Mouse (Mus musculus) hindbrain, embryonic 11.5 days (tissue): Measurements from ENCODE around the gene Mapk12. TPM values are rescaled to one million over a fixed set of nuclear protein-coding genes. Genes with fewer than 3 reads are reported as not detected.

ENCODE experiments used
- ATAC-seq: fragments of 200-750 bp; cut with Nextera tagmentation; 2 replicates; pipeline ENCODE4 v1.8.0; 2017; ENCODE audit warnings: mild to moderate bottlenecking, moderate TSS enrichment, moderate library complexity; ENCODE audit not compliant: low FRiP score
- DNase-seq: peaks from one replicate; pipeline ENCODE4 v3.0.0-alpha.2; 2015; ENCODE audit warnings: low spot score
- H3K27ac ChIP-seq: fragments of 300-500 bp; sonication (generic); 2 replicates; pipeline ENCODE4 v1.5.1; 2014; ENCODE audit warnings: mild to moderate bottlenecking, low read depth, low read length
- H3K27me3 ChIP-seq: fragments of 300-500 bp; sonication (generic); 2 replicates; pipeline ENCODE4 v1.6.1; 2014; ENCODE audit warnings: mild to moderate bottlenecking, low read length, moderate library complexity, mixed read lengths; ENCODE audit not compliant: control insufficient read depth, insufficient read depth
- H3K36me3 ChIP-seq: fragments of 300-500 bp; sonication (generic); 2 replicates; pipeline ENCODE4 v1.6.1; 2014; ENCODE audit warnings: mild to moderate bottlenecking, low read length, moderate library complexity, mixed read lengths; ENCODE audit not compliant: control insufficient read depth, insufficient read depth
- H3K4me1 ChIP-seq: fragments of 300-500 bp; sonication (generic); replicated peaks from 2 replicates; pipeline ENCODE4 v1.6.1; 2014; ENCODE audit warnings: low read length, mixed read lengths; ENCODE audit not compliant: control insufficient read depth, insufficient read depth
- H3K4me2 ChIP-seq: fragments of 300-500 bp; sonication (generic); replicated peaks from 2 replicates; pipeline ENCODE4 v1.6.1; 2014; ENCODE audit warnings: mild to moderate bottlenecking, low read depth, low read length
- H3K4me3 ChIP-seq: fragments of 300-500 bp; sonication (generic); 2 replicates; pipeline ENCODE4 v1.5.1; 2014; ENCODE audit warnings: low read depth, low read length
- H3K9ac ChIP-seq: fragments of 300-500 bp; sonication (generic); 2 replicates; pipeline ENCODE4 v1.6.1; 2014; ENCODE audit warnings: low read depth, low read length
- H3K9me3 ChIP-seq: fragments of 300-500 bp; sonication (generic); 2 replicates; pipeline ENCODE4 v1.6.1; 2016; ENCODE audit warnings: low read length; ENCODE audit not compliant: control insufficient read depth
- WGBS: fragments of 180-500 bp; shearing (Covaris S2); extraction: QIAGEN DNeasy Blood & Tissue Kit; methylation state at CpG from one replicate; pipeline ENCODE4 v1.1.7; 2014; 5-methylcytosine and 5-hydroxymethylcytosine counted together
- polyA plus RNA-seq: library from polyadenylated mRNA; unstranded; fragments of >200 nt; fragmentation: Nextera tagmentation; extraction: Ambion mirVana; gene quantifications from 2 replicates; pipeline ENCODE4 v1.2.1, GENCODE M21; 2014

The Mapk12 gene
- polyA plus RNA-seq, 1 experiment from 2014 or later = 16.5 TPM

- H3K9me3 ChIP-seq = no peaks in the 10 kb centered on the region
- no peaks in the 10 kb centered on the region; the same call in 1 of the 2 replicates for H3K4me1 ChIP-seq
- ATAC-seq (peak; percentile 94), DNase-seq (peak; percentile 90)
- peak within 1 kb of the TSS; percentile 95 for H3K4me2 ChIP-seq
- peak within 1 kb of the TSS; percentile 99 for H3K4me3 ChIP-seq
- H3K27ac ChIP-seq = peak within 1 kb of the TSS; percentile 74
- H3K9ac ChIP-seq = peak within 1 kb of the TSS; percentile 93
- H3K27me3 ChIP-seq = no peaks in the 10 kb centered on the region
- 4% methylated on average over 18 of the region's 38 CpGs for WGBS
- 0 out of 2 replicates have a peak, but pooled peaks cover 9% of the 10 kb centered on the region for H3K36me3 ChIP-seq
These were observed 51.8 kb downstream of the Mapk12 start, which contains the start of gene Selenoo for GRCm38 (mm10) chr15:89088607-89089247. Gene Selenoo, plus strand, starts transcription at chr15:89089084.

GRCm38 (mm10) chr15:89084826-89085225 lies 55.7 kb downstream of the Mapk12 start:
- no peak overlapping the region for H3K4me2 ChIP-seq
- WGBS = 96% methylated on average over 2 of the region's 2 CpGs
- H3K4me1 ChIP-seq = no peaks in the 10 kb centered on the region; the same call in 1 of the 2 replicates
- no peak overlapping the region for H3K9ac ChIP-seq
- DNase-seq (no peak), ATAC-seq (no peak)
- no peaks in the 10 kb centered on the region for H3K27me3 ChIP-seq
- H3K9me3 ChIP-seq = no peaks in the 10 kb centered on the region
- H3K36me3 ChIP-seq = peaks cover 9% of the 10 kb centered on the region; the same call in 1 of the 2 replicates
- H3K27ac ChIP-seq = no peak overlapping the region
- H3K4me3 ChIP-seq = no peak overlapping the region

DNA sequence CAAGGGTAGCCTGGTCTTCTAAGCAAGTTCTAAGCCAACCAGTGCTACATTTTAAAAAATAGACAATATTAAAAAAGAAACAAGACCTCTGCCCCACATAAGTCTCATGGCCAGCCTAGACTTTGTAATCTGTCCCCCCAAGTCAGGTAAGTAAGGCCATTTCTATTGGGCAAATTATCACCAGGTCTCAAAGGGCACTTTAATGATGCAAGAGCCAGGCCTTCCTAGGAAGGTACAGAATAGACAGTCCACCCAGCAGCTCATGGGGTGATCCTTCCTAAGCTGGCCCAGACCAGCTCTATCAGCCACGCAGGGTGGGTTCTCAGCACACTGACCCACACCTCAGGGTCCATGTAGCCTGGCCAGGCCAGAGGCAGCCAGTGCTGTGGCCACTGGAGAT lies 56.6 kb downstream of the Mapk12 start:
- Histone ChIP-seq H3K27me3 (no peaks in the 10 kb centered on the region), H3K9ac (no peak overlapping the region), H3K36me3 (peaks cover 9% of the 10 kb centered on the region; the same call in 1 of the 2 replicates), H3K27ac (no peak overlapping the region), H3K4me2 (no peak overlapping the region), H3K4me1 (no peaks in the 10 kb centered on the region), H3K4me3 (no peak overlapping the region), H3K9me3 (no peaks in the 10 kb centered on the region)
- no peak for DNase-seq
- WGBS = 96% methylated on average over 1 of the region's 1 CpGs
- ATAC-seq = no peak

Other genes with a start within 250 kb of the Mapk12 start
- gene Ttll8, start 186.3 kb downstream of the Mapk12 start, polyA plus RNA-seq = 0.15 TPM in 1 of 2 replicates, not detected in the other
- gene Mlc1, start 161.7 kb downstream of the Mapk12 start, polyA plus RNA-seq = 3.7 and 4.1 TPM in 2 replicates
- 0.15 TPM in 1 of 2 replicates, not detected in the other for gene Mov10l1, start 157.8 kb downstream of the Mapk12 start, polyA plus RNA-seq
- 0.33 and 0.94 TPM in 2 replicates for gene Panx2, start 81.0 kb downstream of the Mapk12 start, polyA plus RNA-seq
- gene Trabd, start 65.6 kb downstream of the Mapk12 start, polyA plus RNA-seq = 39.5 and 42.1 TPM in 2 replicates
- 17.2 and 20.4 TPM in 2 replicates for gene Selenoo, start 51.6 kb downstream of the Mapk12 start, polyA plus RNA-seq
- gene Tubgcp6, start 17.6 kb downstream of the Mapk12 start, polyA plus RNA-seq = 17.5 and 17.6 TPM in 2 replicates
- gene Hdac10, start 12.0 kb downstream of the Mapk12 start, polyA plus RNA-seq = 9.4 and 10.7 TPM in 2 replicates
- 38.5 and 40.4 TPM in 2 replicates for gene Mapk11, start 8.9 kb upstream of the Mapk12 start, polyA plus RNA-seq
- 97.4 and 104 TPM in 2 replicates for gene Plxnb2, start 40.1 kb upstream of the Mapk12 start, polyA plus RNA-seq
- 28.3 and 31.2 TPM in 2 replicates for gene Dennd6b, start 55.8 kb upstream of the Mapk12 start, polyA plus RNA-seq
- gene Ppp6r2, start 70.8 kb upstream of the Mapk12 start, polyA plus RNA-seq = 42.1 and 46.0 TPM in 2 replicates
- gene Sbf1, start 174.6 kb upstream of the Mapk12 start, polyA plus RNA-seq = 57.4 and 66.4 TPM in 2 replicates
- gene Adm2, start 182.0 kb upstream of the Mapk12 start, polyA plus RNA-seq = 0.12 TPM in 1 of 2 replicates, not detected in the other
- gene Miox, start 193.7 kb upstream of the Mapk12 start, polyA plus RNA-seq = not detected in 2 replicates
- 25.4 and 26.8 TPM in 2 replicates for gene Lmf2, start 215.0 kb upstream of the Mapk12 start, polyA plus RNA-seq
- gene Ncaph2, start 215.0 kb upstream of the Mapk12 start, polyA plus RNA-seq = 133 and 140 TPM in 2 replicates
- 7.4 and 7.9 TPM in 2 replicates for gene Sco2, start 233.1 kb upstream of the Mapk12 start, polyA plus RNA-seq
- gene Tymp, start 236.3 kb upstream of the Mapk12 start, polyA plus RNA-seq = 1.4 and 1.7 TPM in 2 replicates
- 1.7 and 2.6 TPM in 2 replicates for gene Odf3b, start 238.6 kb upstream of the Mapk12 start, polyA plus RNA-seq
- gene Klhdc7b, start 244.2 kb upstream of the Mapk12 start, polyA plus RNA-seq = not detected in 2 replicates